Mouse (Mus musculus): Measurements from ENCODE around the gene Zbtb17. TPM values are rescaled to one million over a fixed set of nuclear protein-coding genes. Genes with fewer than 3 reads are reported as not detected.
A peak's percentile ranks its signal among the peaks of the same experiment; 100 is the strongest.

Gene Zbtb17
- total RNA-seq, 1 experiment: 30.1 TPM

DNA sequence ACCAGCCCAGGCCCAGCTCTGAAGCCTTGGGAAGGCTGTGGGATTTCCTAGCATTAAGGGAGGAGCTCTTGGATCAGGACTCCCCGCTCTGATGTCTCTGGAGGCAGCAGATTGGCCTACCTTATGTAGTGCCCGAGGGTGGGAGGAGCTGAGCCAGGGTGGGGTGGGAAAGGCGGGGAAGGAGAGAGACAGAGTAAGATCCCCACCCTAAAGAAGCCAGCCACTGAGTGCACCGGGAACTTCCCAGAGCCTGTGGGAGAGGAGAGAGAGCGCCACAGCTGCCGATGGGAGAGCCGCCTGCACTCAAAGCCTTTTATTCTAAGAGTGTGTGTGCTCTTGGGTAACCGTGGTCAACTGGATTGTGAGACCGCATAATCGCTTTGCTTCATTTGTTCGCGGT lies 16.6 kb downstream of the Zbtb17 start:
- Histone ChIP-seq H3K4me1 (ENCODE audit: control insufficient read depth in 2 of 2, insufficient read depth in 2 of 2, low read length in 2 of 2, poor library complexity in 1 of 2) (peaks cover 2 to 20% of the 10 kb centered on the region in 2 experiments; a peak in 3 of 4 replicates), H3K4me3 (ENCODE audit: insufficient read depth in 1 of 2, low read depth in 1 of 2, low read length in 2 of 2, poor library complexity in 1 of 2, severe bottlenecking in 1 of 2) (no peak overlapping the region), H3K27ac (ENCODE audit: insufficient read depth, low read depth, low read length, poor library complexity, severe bottlenecking) (no peak overlapping the region), H3K9me3 (ENCODE audit: control insufficient read depth, insufficient read depth, low read depth, low read length) (no peaks in the 10 kb centered on the region), H3K9ac (ENCODE audit: insufficient read depth, low read depth, low read length, poor library complexity, severe bottlenecking) (no peak overlapping the region), H3K36me3 (ENCODE audit: control insufficient read depth, insufficient read depth, low read length, poor library complexity, severe bottlenecking) (peaks cover 18% of the 10 kb centered on the region)
- no peak for DNase-seq (ENCODE audit: low read depth, low spot score)
- in situ Hi-C loops (cut with MboI; ENCODE audit: low sequenced_read_pairs in 2 of 2, unreplicated experiment in 2 of 2): no loop called here
- TF ChIP-seq MAFK (IDR thresholded peaks at IDR 0.05; ENCODE audit: insufficient read depth, low read depth, low read length) (no peak), ZC3H11A (IDR thresholded peaks at IDR 0.05; ENCODE audit: borderline replicate concordance, low read depth, low read length) (no peak), CHD2 (IDR thresholded peaks at IDR 0.05; ENCODE audit: low read depth, low read length) (no peak), HCFC1 (IDR thresholded peaks at IDR 0.05; ENCODE audit: borderline replicate concordance, insufficient read depth, low read length) (no peak), ZNF384 (IDR thresholded peaks at IDR 0.05; ENCODE audit: low read depth, low read length) (no peak)

DNA sequence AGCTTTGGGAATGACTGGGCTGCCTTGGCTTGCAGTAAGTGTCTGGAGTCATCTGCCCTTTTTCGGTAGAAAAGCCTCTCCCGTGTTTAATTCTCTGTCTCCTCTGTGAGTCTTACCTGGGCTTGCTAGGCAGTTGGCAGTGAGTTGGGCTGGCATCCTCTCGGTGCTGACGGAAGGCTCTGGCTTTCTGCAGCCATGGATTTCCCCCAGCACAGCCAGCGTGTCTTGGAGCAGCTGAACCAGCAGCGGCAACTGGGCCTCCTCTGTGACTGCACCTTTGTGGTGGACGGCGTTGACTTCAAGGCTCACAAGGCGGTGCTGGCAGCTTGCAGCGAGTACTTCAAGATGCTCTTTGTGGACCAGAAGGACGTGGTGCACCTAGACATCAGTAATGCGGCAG lies 17.1 kb downstream of the Zbtb17 start:
- in situ Hi-C loops (cut with MboI; ENCODE audit: low sequenced_read_pairs in 2 of 2, unreplicated experiment in 2 of 2): no loop called here

DNA sequence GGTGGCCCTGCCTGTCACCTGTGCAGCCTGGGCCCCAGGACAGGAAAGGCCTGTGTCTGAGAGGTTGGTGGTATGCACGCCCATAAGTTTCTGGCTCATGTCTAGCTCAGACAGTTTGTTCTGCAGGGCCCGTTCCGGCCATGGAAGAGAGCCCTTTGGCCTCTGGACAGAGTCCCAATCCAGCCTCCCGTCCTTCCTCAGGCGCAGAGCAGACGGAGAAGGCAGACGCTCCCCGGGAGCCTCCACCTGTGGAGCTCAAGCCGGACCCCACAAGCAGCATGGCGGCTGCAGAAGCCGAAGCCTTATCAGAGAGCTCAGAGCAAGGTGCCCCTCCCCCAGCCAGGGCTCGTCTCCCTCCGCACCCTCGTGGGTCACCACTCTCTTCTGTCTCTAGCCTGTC lies 19.0 kb downstream of the Zbtb17 start:
- Histone ChIP-seq H3K27ac (ENCODE audit: insufficient read depth, low read depth, low read length, poor library complexity, severe bottlenecking) (no peak overlapping the region), H3K9ac (ENCODE audit: insufficient read depth, low read depth, low read length, poor library complexity, severe bottlenecking) (no peak overlapping the region), H3K36me3 (ENCODE audit: control insufficient read depth, insufficient read depth, low read length, poor library complexity, severe bottlenecking) (peaks cover 33% of the 10 kb centered on the region), H3K4me3 (ENCODE audit: insufficient read depth in 1 of 2, low read depth in 1 of 2, low read length in 2 of 2, poor library complexity in 1 of 2, severe bottlenecking in 1 of 2) (no peak overlapping the region), H3K9me3 (ENCODE audit: control insufficient read depth, insufficient read depth, low read depth, low read length) (no peaks in the 10 kb centered on the region), H3K4me1 (ENCODE audit: control insufficient read depth in 2 of 2, insufficient read depth in 2 of 2, low read length in 2 of 2, poor library complexity in 1 of 2) (peaks cover 2 to 12% of the 10 kb centered on the region in 2 experiments; a peak in 2 of 4 replicates)
- DNase-seq (ENCODE audit: low read depth, low spot score): no peak
- TF ChIP-seq ZNF384 (IDR thresholded peaks at IDR 0.05; ENCODE audit: low read depth, low read length): no peak
- no peak for TF ChIP-seq CHD2 (IDR thresholded peaks at IDR 0.05; ENCODE audit: low read depth, low read length)
- TF ChIP-seq MAFK (IDR thresholded peaks at IDR 0.05; ENCODE audit: insufficient read depth, low read depth, low read length): no peak
- TF ChIP-seq ZC3H11A (IDR thresholded peaks at IDR 0.05; ENCODE audit: borderline replicate concordance, low read depth, low read length): no peak
- TF ChIP-seq HCFC1 (IDR thresholded peaks at IDR 0.05; ENCODE audit: borderline replicate concordance, insufficient read depth, low read length): no peak
- in situ Hi-C loops (cut with MboI; ENCODE audit: low sequenced_read_pairs in 2 of 2, unreplicated experiment in 2 of 2): no loop called here

More for the DNA sequence above, 17.1 kb downstream of the Zbtb17 start:
- H3K36me3 ChIP-seq (ENCODE audit: control insufficient read depth, insufficient read depth, low read length, poor library complexity, severe bottlenecking): peaks cover 23% of the 10 kb centered on the region
- peaks cover 2 to 20% of the 10 kb centered on the region in 2 experiments; a peak in 3 of 4 replicates for H3K4me1 ChIP-seq (ENCODE audit: control insufficient read depth in 2 of 2, insufficient read depth in 2 of 2, low read length in 2 of 2, poor library complexity in 1 of 2)
- H3K4me3 ChIP-seq (ENCODE audit: insufficient read depth in 1 of 2, low read depth in 1 of 2, low read length in 2 of 2, poor library complexity in 1 of 2, severe bottlenecking in 1 of 2): no peak overlapping the region
- DNase-seq (ENCODE audit: low read depth, low spot score): no peak
- H3K9ac ChIP-seq (ENCODE audit: insufficient read depth, low read depth, low read length, poor library complexity, severe bottlenecking): no peak overlapping the region
- no peaks in the 10 kb centered on the region for H3K9me3 ChIP-seq (ENCODE audit: control insufficient read depth, insufficient read depth, low read depth, low read length)
- TF ChIP-seq ZC3H11A (IDR thresholded peaks at IDR 0.05; ENCODE audit: borderline replicate concordance, low read depth, low read length) (no peak), HCFC1 (IDR thresholded peaks at IDR 0.05; ENCODE audit: borderline replicate concordance, insufficient read depth, low read length) (no peak), CHD2 (IDR thresholded peaks at IDR 0.05; ENCODE audit: low read depth, low read length) (no peak), MAFK (IDR thresholded peaks at IDR 0.05; ENCODE audit: insufficient read depth, low read depth, low read length) (no peak), ZNF384 (IDR thresholded peaks at IDR 0.05; ENCODE audit: low read depth, low read length) (no peak)
- H3K27ac ChIP-seq (ENCODE audit: insufficient read depth, low read depth, low read length, poor library complexity, severe bottlenecking): no peak overlapping the region

DNA sequence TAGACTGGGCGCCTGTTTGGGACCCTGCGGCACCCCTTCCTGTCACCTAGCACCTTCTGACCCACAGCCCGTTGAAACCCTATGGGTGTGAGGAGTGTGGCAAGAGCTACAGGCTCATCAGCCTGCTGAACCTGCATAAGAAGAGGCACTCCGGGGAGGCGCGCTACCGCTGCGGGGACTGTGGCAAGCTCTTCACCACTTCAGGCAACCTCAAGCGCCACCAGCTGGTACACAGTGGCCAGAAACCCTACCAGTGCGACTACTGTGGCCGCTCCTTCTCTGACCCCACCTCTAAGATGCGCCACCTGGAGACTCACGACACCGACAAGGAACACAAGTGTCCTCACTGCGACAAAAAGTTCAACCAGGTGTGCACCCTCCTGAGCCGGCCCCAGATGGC lies 20.3 kb downstream of the Zbtb17 start:
- H3K4me1 ChIP-seq (ENCODE audit: control insufficient read depth in 2 of 2, insufficient read depth in 2 of 2, low read length in 2 of 2, poor library complexity in 1 of 2): peaks cover 0 to 8% of the 10 kb centered on the region in 2 experiments; a peak in 2 of 4 replicates
- H3K9ac ChIP-seq (ENCODE audit: insufficient read depth, low read depth, low read length, poor library complexity, severe bottlenecking): no peak overlapping the region
- no peak for TF ChIP-seq HCFC1 (IDR thresholded peaks at IDR 0.05; ENCODE audit: borderline replicate concordance, insufficient read depth, low read length)
- TF ChIP-seq ZNF384 (IDR thresholded peaks at IDR 0.05; ENCODE audit: low read depth, low read length): no peak
- no peak for TF ChIP-seq MAFK (IDR thresholded peaks at IDR 0.05; ENCODE audit: insufficient read depth, low read depth, low read length)
- no peak for TF ChIP-seq CHD2 (IDR thresholded peaks at IDR 0.05; ENCODE audit: low read depth, low read length)
- TF ChIP-seq ZC3H11A (IDR thresholded peaks at IDR 0.05; ENCODE audit: borderline replicate concordance, low read depth, low read length): no peak
- no peaks in the 10 kb centered on the region for H3K9me3 ChIP-seq (ENCODE audit: control insufficient read depth, insufficient read depth, low read depth, low read length)
- in situ Hi-C loops (cut with MboI; ENCODE audit: low sequenced_read_pairs in 2 of 2, unreplicated experiment in 2 of 2): no loop called here
- peaks cover 45% of the 10 kb centered on the region for H3K36me3 ChIP-seq (ENCODE audit: control insufficient read depth, insufficient read depth, low read length, poor library complexity, severe bottlenecking)
- H3K27ac ChIP-seq (ENCODE audit: insufficient read depth, low read depth, low read length, poor library complexity, severe bottlenecking): no peak overlapping the region
- H3K4me3 ChIP-seq (ENCODE audit: insufficient read depth in 1 of 2, low read depth in 1 of 2, low read length in 2 of 2, poor library complexity in 1 of 2, severe bottlenecking in 1 of 2): peak overlapping the region in 1 of 2 experiments; percentile 2; a peak in 2 of 4 replicates
- no peak for DNase-seq (ENCODE audit: low read depth, low spot score)
